Mouse (Mus musculus) erythroblast, adult 5-6 weeks (primary cell): ENCODE data around the gene Bcas1. TPM values are rescaled to one million over a fixed set of nuclear protein-coding genes. Genes with fewer than 3 reads are reported as not detected.
"Not testable (repeated sequence)": the region's sequence is repeated elsewhere in the genome, so short reads cannot be mapped to it uniquely, and the experiment has no call there.

Experiments used
- ATAC-seq: replicated peaks from 2 replicates; pipeline ENCODE4 v1.8.0; 2016; ENCODE audit warnings: moderate number of reproducible peaks, mild to moderate bottlenecking, moderate TSS enrichment, inconsistent platforms; ENCODE audit not compliant: poor library complexity, low FRiP score, severe bottlenecking
- total RNA-seq, 2 experiments: library from RNA; stranded (forward) in 1 of 2; stranded (reverse) in 1 of 2; fragments of 150-400 nt in 1 of 2; fragments of 200-764, 138-1000 nt in 1 of 2; gene quantifications; 2 replicates each; pipeline versions ENCODE4 v1.2.3 to v1.2.4; 2015 to 2017; ENCODE audit warnings: low replicate concordance in 2 of 2

Gene Bcas1
- total RNA-seq (2015; ENCODE audit: low replicate concordance), result 1.3 TPM in 1 of 2 replicates, not detected in the other
- total RNA-seq (2017; ENCODE audit: low replicate concordance), result 1.3 TPM in 1 of 2 replicates, not detected in the other

DNA sequence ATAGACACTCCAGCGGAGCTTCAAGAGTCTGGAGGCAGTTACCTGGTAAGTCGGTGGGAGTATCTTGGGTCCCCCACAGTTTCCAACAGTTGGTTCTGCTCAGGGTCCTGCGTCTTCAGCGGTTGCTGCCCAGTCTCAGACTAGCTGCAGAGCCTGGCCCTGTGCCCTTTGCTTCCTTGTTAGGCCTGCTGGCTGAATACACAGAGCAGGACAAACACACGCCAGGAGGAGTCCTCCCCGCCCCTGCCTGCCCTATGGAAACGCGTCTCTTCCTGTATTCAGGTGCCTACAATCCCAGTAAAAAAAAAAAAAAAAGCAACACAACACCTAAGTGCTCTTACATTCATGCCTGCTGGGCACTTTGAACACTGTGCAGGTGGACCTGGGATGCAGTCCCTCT is at the start of gene Bcas1:
Gene Bcas1 (minus strand): TSS at position 142 of the 400 bp plus-strand sequence.
- no peak for ATAC-seq

DNA sequence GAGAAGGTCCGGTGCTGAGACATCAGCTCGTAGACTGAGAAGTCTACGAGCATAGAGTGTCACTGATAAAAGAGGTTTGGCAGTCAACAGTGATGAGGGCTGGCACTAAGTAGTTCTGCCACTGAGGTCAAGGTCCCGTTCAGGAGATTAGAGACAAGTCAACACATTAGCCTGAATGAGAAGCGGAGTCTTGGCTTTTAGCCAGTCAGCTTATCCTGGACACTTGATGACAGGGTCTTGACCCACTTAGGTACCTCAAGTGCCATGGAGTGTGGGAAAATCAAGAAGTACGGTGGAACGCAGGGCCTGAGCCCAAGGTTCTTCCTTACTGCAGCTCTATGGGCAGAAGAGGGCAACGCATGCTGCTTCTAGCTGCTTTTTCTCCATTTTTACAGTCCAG is 49.0 kb upstream of the Bcas1 start:
- ATAC-seq, result no peak

DNA sequence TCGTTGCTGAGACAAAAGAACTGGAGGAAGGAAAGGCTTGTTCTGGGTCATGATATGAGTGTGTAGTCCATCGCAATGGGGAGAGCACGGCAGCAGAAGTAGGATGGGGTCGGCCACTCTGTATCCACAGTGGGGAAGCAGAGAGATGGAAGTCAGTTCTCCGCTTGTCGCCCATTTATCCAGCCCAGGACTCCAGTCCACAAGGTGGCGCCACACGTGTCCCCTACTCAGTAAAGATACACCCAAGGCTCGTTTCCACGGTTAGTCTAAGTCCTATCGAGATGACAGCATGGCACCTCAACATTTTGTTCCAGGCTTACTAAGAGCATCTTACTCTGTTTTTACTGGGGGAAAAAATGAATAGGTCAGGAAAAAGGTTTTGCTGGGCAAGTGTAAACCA is 48.6 kb upstream of the Bcas1 start:
- no peak for ATAC-seq

DNA sequence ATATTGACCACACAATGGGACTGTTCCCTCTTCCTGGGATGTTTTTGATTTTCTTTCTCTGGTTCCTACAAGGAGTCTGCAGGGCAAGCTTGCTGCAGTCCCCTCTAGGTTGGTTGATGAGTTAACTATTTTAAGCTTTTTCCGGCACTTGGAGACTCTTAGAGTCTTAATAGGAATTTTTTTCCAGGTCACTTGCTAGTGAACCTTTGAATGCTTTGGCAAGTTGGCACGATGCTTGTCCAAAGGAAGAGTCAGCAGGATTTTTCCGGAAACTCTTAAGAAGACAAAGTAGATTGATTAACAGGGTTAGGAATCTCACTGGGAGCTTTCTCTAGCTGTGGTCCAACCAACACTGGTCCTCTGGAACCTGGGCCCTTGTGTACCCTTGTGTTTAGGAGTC is 47.5 kb upstream of the Bcas1 start:
- no peak for ATAC-seq

DNA sequence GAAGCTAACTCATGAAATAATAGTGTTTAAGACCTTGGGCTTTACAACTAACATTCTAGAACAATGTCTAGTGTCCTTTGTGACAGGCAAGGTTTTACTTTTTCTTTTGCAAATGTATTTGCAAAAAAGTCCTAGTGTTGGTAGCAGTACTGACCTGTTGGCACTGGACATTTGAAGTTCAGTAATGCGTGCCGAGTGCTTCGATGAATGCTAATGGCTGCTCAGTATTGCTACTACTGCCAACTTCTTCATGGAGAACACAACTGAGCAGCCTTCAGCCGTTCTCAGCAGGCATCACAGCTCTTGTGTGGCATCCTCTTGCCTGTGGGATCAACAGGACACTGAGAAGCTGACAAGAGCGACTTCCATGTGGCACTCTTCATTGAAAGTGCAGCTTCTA is 46.5 kb upstream of the Bcas1 start:
- no peak for ATAC-seq

DNA sequence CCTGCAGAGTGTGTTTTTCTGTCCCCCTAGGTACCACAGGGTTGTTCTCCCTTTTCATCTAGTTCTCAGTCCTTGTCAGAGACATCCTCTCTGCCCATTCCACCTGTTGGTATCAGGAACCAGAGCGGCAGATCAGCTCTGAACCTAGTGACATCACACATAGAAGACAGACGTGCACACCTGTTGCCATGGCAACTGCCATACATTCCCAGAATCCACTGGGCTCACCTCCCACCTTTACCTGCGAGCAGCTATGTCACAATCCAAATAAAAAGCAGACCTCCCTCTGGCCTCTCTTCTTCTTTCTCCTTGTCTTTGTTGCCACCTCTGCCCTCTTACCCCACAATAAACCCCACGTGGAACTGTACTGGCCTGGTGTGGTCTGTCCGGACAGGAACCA is 42.9 kb upstream of the Bcas1 start:
- no peak for ATAC-seq

DNA sequence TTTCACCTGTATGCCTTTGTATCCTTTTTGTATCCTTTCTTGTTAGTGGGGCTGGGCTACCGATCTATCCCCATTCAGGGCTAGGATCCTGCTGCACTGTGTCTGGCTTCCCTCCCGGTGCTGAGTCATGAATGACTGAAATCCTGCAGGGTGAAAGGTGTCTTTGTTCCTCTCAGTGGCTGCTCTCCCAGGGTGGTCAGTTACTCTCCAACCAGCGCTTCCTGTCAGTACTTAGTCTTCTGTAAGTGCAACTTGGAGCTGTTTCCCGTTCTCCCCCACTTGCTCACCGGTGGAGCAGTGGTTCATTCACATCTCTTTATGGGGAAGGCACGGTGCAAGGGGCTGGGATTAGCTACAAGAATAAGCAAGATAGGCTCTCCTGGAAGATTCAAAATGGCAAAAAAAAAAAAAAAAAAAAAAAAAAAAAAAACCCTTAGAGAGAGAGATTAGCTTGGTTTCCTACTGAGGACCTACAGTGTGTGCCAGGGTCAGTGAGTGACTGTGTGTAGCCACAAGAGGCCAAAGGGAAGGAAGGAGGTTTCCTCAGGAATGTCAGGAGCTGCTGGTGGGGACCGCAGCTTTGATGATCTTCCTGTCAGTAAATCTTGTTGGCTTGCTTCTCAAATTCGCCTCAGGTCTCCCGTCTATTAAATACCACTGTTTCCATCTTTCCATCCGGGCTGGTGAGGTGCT is 42.1 kb upstream of the Bcas1 start:
- no peak for ATAC-seq

DNA sequence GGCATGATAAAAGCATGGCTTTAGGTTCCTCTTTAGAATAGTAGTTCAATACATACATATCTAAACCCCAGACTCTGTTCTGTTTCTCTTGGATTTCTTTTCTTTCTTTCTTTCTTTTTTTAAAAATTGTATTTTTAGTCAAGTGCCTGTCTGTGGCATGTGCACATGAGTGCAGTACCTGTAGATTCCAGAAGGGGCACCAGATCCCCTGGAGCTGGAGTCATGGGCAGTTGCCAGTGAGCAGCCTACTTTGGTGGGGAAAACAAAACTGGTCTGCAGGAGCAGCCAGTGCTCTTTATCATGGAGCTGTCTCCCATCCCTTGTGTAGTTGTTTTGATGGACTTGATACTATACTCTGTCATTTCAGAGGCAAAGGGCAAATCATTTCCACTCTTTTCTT is 40.4 kb upstream of the Bcas1 start:
- no peak for ATAC-seq

DNA sequence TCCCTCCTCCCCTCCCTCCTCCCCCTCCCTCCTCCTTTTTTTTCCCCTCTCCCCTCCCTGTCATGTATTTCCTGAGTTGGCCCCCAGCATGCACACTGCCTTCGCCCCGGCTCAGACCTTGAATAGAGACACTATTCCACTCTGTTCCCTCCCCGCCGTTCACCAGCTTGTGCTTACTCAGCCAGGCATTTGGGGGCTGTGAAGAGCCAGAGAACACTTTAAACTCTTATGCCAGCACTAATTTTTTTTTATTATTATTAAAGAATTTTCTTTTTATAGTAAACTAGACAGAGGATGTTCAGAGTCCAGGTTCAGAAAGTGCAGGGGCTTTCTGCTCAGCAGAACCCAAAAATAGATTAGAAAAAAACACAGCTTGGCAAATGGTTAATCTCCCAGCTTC is 37.2 kb upstream of the Bcas1 start:
- no peak for ATAC-seq

DNA sequence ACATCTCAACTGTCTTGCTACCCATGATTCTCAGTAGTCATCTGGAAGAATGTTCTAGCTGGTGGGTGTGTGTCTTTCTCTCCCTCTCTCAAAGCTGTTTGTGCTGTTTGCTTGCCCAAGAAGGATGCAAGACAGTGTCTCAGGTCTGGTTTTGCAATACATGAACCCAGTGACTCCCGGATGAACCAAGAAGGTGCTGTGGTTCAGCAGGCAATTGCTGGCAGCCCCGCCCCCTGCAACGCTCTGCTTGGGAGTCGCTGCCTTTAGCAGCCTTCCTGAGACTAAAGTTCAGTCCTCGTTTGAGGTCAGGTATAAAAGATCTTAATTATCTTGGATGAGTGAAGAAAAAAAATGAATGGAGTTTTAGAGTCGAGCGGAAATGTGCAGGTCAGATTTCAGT is 34.0 kb upstream of the Bcas1 start:
- ATAC-seq, result no peak

DNA sequence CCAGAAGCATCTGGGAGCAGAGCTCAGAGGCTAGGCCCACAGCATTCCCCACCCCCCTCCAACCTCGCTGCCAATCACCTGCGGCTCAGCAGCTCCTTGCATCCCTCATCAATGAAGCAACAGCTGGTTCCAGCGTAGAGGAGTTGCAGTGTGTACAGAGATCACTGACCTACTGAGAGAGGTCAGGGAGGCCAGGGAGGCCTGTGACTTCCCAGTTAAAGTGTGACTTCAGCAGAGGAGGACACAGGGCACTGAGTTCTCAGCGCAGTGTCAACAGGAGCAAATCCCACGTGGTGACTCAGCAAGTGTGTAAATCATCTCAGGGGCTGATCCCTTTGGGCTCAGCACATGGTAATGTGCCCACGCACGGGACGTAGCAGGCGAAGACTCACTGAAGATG is 32.2 kb upstream of the Bcas1 start:
- ATAC-seq, result no peak

DNA sequence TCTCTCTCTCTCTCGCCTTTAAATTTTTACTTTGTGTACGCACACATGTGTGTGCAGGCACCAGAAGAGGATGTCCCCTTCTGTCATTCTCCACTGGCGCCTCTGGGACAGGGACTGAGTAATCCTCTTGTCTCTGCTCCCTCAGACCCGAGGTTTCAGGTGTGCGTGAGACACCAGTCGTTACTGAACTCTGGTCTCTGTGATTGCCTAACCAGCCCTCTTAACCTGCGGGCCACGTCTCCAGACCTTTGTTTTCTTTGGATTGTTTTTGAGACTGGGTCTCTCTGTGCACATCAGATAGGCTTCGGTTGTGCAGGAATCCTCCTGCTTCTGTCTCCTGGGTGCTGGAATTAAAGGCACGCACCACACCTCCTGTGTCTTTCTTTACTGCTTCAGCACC is 31.5 kb upstream of the Bcas1 start:
- ATAC-seq, result no peak

DNA sequence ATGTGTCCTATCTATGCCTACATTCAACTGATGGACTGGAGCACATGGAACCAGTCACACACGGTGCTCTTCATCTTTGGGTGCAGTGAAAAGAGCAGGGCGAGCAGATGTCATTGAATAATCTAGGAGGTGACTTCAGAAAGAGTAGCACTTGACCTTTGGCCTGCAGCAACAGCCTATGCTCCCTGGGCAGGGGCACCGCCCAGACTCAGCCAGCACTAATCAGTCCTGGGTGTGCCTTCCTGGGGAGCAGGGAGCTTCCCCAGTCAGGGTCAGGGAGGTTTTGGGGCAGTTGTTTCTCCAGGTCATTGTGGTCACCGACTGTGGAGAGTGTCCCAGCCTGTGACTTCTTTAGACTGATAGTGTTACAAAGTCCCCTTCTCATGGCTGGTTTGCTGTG is 26.2 kb upstream of the Bcas1 start:
- not testable (repeated sequence) for ATAC-seq

DNA sequence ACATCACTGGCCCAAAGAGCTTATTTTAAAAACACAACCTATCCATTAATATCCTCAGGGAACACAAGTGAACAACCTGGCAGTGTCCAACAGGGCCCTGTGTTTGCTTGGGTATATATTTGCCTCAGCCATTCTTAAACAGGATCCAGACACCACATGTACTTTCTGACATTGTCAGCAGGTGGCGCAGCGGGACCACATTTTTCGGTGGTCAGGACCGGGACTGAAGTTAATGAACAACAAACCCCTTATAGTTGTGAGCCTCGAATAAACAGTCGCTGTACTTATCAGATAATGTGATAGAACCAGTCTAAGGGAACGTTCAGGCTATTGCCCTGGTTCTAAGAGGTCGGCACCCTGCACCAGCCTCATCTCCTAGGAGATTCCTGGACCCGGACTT is 23.3 kb upstream of the Bcas1 start:
- no peak for ATAC-seq

DNA sequence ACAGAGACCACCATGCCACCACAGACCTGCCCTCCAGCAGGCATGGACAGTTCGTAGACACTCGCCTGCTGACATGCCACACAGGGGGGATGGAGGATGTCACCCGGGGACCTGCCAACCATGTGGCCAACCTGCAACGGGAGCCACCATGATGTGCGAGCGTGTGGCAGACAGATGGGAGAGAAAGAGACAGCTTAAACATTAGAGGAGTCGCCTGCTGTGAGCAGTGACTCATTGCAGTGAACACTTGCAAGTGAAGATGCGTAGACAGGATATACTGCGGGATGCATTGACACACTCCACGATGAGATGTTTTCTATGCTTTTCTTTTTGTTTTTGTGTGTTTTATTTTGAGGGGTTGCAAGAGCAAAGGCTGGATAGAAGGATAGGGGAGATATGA is 20.0 kb upstream of the Bcas1 start:
- ATAC-seq, result no peak

DNA sequence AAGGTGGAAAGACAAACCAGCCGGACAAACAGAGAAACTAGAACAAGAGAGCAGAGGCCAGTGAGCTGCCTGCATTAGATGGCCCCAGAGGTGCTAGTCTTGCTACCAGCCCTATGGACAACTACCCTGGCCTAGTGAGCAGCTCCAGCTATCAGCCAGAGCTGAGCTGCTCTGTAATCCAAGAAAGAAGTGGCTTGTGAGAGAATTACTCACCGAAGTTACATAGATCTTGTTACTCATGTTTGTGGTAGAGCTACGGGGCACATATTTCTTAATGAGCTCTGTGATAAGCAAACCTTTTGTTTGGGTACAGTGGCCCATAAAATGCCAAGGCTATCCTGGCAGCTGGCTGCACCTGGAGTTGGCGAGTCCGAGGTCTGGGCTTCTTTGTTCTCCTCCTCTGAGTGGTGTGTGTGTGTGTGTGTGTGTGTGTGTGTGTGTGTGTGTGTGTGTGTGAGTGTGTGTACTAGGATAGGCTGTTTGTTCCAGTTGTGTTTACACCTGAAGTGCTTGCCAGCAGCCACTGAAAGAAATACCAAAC is 19.3 kb upstream of the Bcas1 start:
- no peak for ATAC-seq

DNA sequence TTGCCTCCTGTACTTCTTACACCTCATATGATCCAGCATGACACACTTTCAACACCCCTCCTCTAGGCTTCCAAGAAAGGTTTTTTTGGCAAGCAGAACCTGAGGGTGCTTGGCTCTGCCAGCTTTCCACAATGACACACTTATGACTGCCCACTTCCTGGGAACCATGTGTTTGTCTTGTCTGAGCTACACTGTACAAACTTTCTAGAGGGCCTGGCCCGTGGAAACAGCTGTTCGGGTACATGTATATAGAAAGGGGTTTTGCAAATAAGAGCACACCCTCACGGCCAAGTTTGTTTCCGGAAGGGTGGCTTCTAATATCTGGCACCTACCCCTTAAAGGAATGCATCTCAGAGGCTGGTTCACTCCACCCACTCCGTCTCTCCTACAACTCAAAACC is 18.2 kb upstream of the Bcas1 start:
- ATAC-seq, result no peak

DNA sequence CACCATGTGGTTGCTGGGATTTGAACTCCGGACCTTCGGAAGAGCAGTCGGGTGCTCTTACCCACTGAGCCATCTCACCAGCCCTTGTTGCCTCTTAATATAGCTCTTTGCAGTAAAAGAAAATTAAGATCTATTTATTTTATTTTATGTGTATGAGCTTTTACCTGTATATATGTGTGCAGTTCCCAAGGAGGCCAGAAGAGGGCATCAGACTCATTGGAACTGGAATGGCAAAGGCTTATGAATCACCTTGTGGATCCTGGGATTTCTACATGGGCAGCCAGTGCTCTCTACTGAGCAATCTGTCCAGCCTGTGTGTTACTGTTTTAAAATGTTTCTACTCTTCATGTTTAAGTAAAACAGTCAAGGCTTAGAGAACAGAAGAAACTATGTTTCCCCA is 14.9 kb upstream of the Bcas1 start:
- no peak for ATAC-seq

DNA sequence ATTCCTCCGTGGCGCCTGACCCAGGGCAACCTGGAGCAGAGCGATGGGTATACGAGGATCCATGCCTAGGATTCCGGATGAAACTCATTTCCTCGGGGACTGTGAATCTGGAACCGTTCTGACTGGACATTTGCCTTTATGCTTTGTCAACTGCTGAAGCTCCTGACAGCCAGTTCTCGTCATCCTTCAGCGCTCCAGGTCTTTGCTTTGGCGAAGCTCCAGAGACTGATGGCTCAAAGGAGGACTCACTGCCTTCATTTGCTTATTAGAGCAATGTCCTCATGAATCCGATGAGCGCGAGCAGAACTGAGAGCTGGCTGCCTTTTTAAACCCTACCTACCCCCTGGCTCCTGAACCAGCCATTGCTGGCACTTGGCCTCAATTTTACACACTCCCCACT is 11.1 kb upstream of the Bcas1 start:
- ATAC-seq, result no peak

DNA sequence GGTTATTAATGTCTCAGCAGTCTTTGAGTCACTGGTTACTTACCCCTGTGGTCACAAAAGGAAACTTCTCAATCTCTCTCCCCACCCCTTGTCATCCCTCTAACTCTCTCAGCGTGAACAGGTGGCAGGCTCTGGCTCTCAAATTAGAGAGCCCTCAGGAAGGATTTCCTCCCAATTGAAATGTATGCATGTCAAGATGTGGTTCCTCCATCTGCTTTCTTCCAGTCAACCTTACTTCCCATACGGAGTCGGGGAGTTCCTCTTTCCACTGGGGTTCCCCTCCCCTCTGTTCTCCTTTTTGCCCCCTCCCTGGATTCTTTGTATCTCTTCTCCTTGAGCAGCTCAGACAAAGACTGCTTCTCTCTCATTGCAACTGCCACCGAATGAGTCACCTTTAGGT is 8.6 kb upstream of the Bcas1 start:
- no peak for ATAC-seq

DNA sequence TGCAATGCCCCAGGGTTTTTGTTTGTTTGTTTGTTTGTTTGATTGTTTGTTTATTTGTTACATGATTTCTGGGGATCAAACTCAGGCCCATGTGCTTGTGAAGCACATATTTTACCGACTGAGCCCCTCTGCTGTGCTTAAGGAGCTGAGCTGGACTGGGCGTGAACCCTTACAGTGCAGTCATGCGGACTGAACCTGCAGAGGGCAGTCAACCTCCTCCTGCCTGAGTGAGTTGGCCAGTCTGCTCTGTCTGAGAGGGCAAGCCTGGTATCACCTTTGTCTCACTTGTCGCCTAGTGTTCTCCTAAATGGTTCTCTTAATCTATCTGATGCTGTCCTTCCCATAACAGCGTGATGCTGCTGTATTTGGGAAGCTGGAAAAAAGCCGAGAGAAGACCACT is 4.5 kb upstream of the Bcas1 start:
- no peak for ATAC-seq

DNA sequence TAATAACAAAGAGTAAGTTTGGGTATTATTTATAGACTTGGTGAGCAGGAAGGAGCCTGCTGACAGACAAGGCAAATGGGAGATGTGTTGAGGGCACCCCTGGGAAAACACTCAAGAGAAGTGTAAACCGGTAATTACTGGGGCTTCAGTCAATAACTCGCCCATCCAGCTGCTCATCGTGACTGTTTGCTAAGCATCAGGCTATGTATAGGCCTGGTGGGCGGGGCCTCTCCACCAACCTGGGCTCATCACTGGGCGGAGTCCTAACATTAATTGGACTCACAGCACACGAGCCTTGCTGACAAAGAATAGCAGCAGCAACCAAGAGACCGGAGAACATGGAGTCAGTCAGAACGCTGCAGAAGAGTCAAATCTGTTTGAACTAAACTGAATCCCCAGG is 1.3 kb upstream of the Bcas1 start:
- no peak for ATAC-seq
